Comparison of ENCODE assay signal across 10 mouse cellular contexts in genomic region chr2:169996501-169997237, GRCm38 (mm10).
DNase-seq lines count a peak whose midpoint lies in the region; ATAC-seq and TF ChIP-seq lines count a peak whose summit lies in the region.
"Had no signal": no experiment of that assay in that cellular context is flagged by ENCODE, and none has a peak within 500 bp of the region (broad histone marks: within the 10 kb centered on the region; RNA-seq: fewer than 3 reads in every experiment).

No protein-coding gene starts in this region.

- peak overlapping the region; percentile 5; the same call in 1 of the 2 replicates for H3K4me2 ChIP-seq in lung, postnatal 0 days (replicated peaks; ENCODE audit: low read depth, low read length)
- 0 out of 2 replicates have a peak overlapping the region, but pooled peaks have one; percentile 3 for H3K4me2 ChIP-seq in neural tube, embryonic 13.5 days

- no peak overlapping the region for H3K27ac ChIP-seq in lung, postnatal 0 days (ENCODE audit: low read length)
- peak overlapping the region; percentile 87 for H3K27ac ChIP-seq in neural tube, embryonic 13.5 days (replicated peaks)

- no peaks in the 10 kb centered on the region for H3K36me3 ChIP-seq in lung, postnatal 0 days (ENCODE audit: insufficient read depth, low read length)
- H3K36me3 ChIP-seq in neural tube, embryonic 13.5 days: no peaks in the 10 kb centered on the region

- H3K9me3 ChIP-seq in lung, postnatal 0 days (ENCODE audit: low read length): no peaks in the 10 kb centered on the region
- no peaks in the 10 kb centered on the region for H3K9me3 ChIP-seq in neural tube, embryonic 13.5 days

- no peak for TF ChIP-seq EP300 in lung, postnatal 0 days (IDR thresholded peaks at IDR 0.05)

- DNase-seq in adrenal gland, adult 2 months: peak; percentile 20
- no peak for DNase-seq in adrenal gland, postnatal 10 days
- DNase-seq in lung, postnatal 0 days (ENCODE audit: low spot score): peak; percentile 23
- DNase-seq in lung, postnatal 10 days: no peak
- peak; percentile 38 for DNase-seq in kidney, adult 9 months
- no peak for DNase-seq in thymus, postnatal 10 days (ENCODE audit: low spot score in 2 of 2)
- DNase-seq: layer of hippocampus, adult 9-11 months had no signal

- no peak overlapping the region for H3K9ac ChIP-seq in lung, postnatal 0 days (replicated peaks; ENCODE audit: low read depth)
- H3K9ac ChIP-seq in neural tube, embryonic 13.5 days: peak overlapping the region; percentile 19; the same call in 1 of the 2 replicates

- H3K4me1 ChIP-seq in lung, postnatal 0 days (ENCODE audit: insufficient read depth, low read depth, low read length): peaks cover 3% of the 10 kb centered on the region; the same call in 1 of the 2 replicates
- peaks cover 50% of the 10 kb centered on the region for H3K4me1 ChIP-seq in neural tube, embryonic 13.5 days (replicated peaks)

- ATAC-seq in lung, postnatal 0 days: no peak
- no peak for ATAC-seq in neural tube, embryonic 13.5 days (ENCODE audit: low read depth)
- no peak for ATAC-seq in granulocyte monocyte progenitor cell, adult 5-6 weeks (replicated peaks; ENCODE audit: poor library complexity, severe bottlenecking)
- ATAC-seq: Patski had no signal

- H3K4me3 ChIP-seq in lung, postnatal 0 days (ENCODE audit: low read depth, low read length): no peak overlapping the region
- no peak overlapping the region for H3K4me3 ChIP-seq in neural tube, embryonic 13.5 days

- no peaks in the 10 kb centered on the region for H3K27me3 ChIP-seq in lung, postnatal 0 days (replicated peaks; ENCODE audit: insufficient read depth, low read length)
- no peaks in the 10 kb centered on the region for H3K27me3 ChIP-seq in neural tube, embryonic 13.5 days
- H3K27me3 ChIP-seq: Patski had no signal

- 39% methylated on average over 16 of the region's 16 CpGs for WGBS in lung, postnatal 0 days
- 41% methylated on average over 16 of the region's 16 CpGs for WGBS in neural tube, embryonic 13.5 days

- no peak for TF ChIP-seq CTCF in lung, postnatal 0 days (IDR thresholded peaks at IDR 0.05)

Comparison
In these comparisons a context has a peak if more than half of its experiments do, and no peak if none do; other contexts are left out.
1. DNase-seq: peak in adrenal gland, adult 2 months (single experiment), lung, postnatal 0 days (single experiment) and kidney, adult 9 months (single experiment); none in adrenal gland, postnatal 10 days (single experiment), lung, postnatal 10 days (single experiment) and thymus, postnatal 10 days (0 of 2).